Mouse (Mus musculus): ENCODE data around the gene Abcg1.
A peak's percentile ranks its signal among the peaks of the same experiment; 100 is the strongest.

Abcg1 gene

GRCm38 (mm10) chr17:31042751-31043150 lies 14.7 kb upstream of the Abcg1 start:
- no peak for DNase-seq

GRCm38 (mm10) chr17:31057891-31058744 lies 643 bp downstream of the Abcg1 start:
- peak; percentile 78 for DNase-seq

GRCm38 (mm10) chr17:31058745-31059085 lies 1.2 kb downstream of the Abcg1 start:
- DNase-seq, result peak; percentile 79

GRCm38 (mm10) chr17:31060196-31060587 lies 2.7 kb downstream of the Abcg1 start:
- DNase-seq, result no peak

- DNase-seq, result no peak
Measured at GRCm38 (mm10) chr17:31060588-31061345, 3.3 kb downstream of the Abcg1 start.

GRCm38 (mm10) chr17:31061346-31062095 lies 4.0 kb downstream of the Abcg1 start:
- DNase-seq, result no peak

GRCm38 (mm10) chr17:31066058-31066457 lies 8.6 kb downstream of the Abcg1 start:
- DNase-seq, result no peak

GRCm38 (mm10) chr17:31067051-31067450 lies 9.6 kb downstream of the Abcg1 start:
- no peak for DNase-seq

GRCm38 (mm10) chr17:31069121-31069520 lies 11.6 kb downstream of the Abcg1 start:
- no peak for DNase-seq

- no peak for DNase-seq
Measured at GRCm38 (mm10) chr17:31069845-31070244, 12.4 kb downstream of the Abcg1 start.

GRCm38 (mm10) chr17:31070403-31071185 lies 13.1 kb downstream of the Abcg1 start:
- no peak for DNase-seq

- DNase-seq, result peak; percentile 63
Measured at GRCm38 (mm10) chr17:31071421-31072301, 14.2 kb downstream of the Abcg1 start.

GRCm38 (mm10) chr17:31072872-31073271 lies 15.4 kb downstream of the Abcg1 start:
- DNase-seq, result no peak

GRCm38 (mm10) chr17:31073273-31074052 lies 16.0 kb downstream of the Abcg1 start:
- DNase-seq, result peak; percentile 90

- DNase-seq, result no peak
Measured at GRCm38 (mm10) chr17:31074053-31074590, 16.6 kb downstream of the Abcg1 start.

- DNase-seq, result no peak
Measured at GRCm38 (mm10) chr17:31074666-31075065, 17.2 kb downstream of the Abcg1 start.

- no peak for DNase-seq
Measured at GRCm38 (mm10) chr17:31075471-31075870, 18.0 kb downstream of the Abcg1 start.

- no peak for DNase-seq
Measured at GRCm38 (mm10) chr17:31077561-31077960, 20.1 kb downstream of the Abcg1 start.

GRCm38 (mm10) chr17:31078581-31078980 lies 21.1 kb downstream of the Abcg1 start:
- no peak for DNase-seq

- DNase-seq, result no peak
Measured at GRCm38 (mm10) chr17:31079078-31079840, 21.8 kb downstream of the Abcg1 start.
